Mouse (Mus musculus): ENCODE data around the gene Endov.

Endov gene

GRCm38 (mm10) chr11:119516677-119517361, 25.7 kb downstream of the Endov start:
- DNase-seq (ENCODE audit: low read depth, low spot score): no peak

- no peak for DNase-seq (ENCODE audit: low read depth, low spot score)
Measured at GRCm38 (mm10) chr11:119519387-119519786, 28.2 kb downstream of the Endov start.

- DNase-seq (ENCODE audit: low read depth, low spot score): no peak
Measured at GRCm38 (mm10) chr11:119520005-119520712, 29.0 kb downstream of the Endov start.

GRCm38 (mm10) chr11:119520713-119521063, 29.5 kb downstream of the Endov start:
- DNase-seq (ENCODE audit: low read depth, low spot score): no peak

- DNase-seq (ENCODE audit: low read depth, low spot score): no peak
Measured at GRCm38 (mm10) chr11:119521920-119522710, 31.0 kb downstream of the Endov start.

- DNase-seq (ENCODE audit: low read depth, low spot score): no peak
Measured at GRCm38 (mm10) chr11:119522779-119523178, 31.6 kb downstream of the Endov start.

- no peak for DNase-seq (ENCODE audit: low read depth, low spot score)
Measured at GRCm38 (mm10) chr11:119523392-119523791, 32.2 kb downstream of the Endov start.

GRCm38 (mm10) chr11:119524545-119524949, 33.4 kb downstream of the Endov start:
- DNase-seq (ENCODE audit: low read depth, low spot score): peak; percentile 82

- DNase-seq (ENCODE audit: low read depth, low spot score): no peak
Measured at GRCm38 (mm10) chr11:119526068-119526966, 35.2 kb downstream of the Endov start.

GRCm38 (mm10) chr11:119528930-119529329, 37.8 kb downstream of the Endov start:
- DNase-seq (ENCODE audit: low read depth, low spot score): no peak

GRCm38 (mm10) chr11:119532460-119532859, 41.3 kb downstream of the Endov start:
- no peak for DNase-seq (ENCODE audit: low read depth, low spot score)

GRCm38 (mm10) chr11:119533745-119534144, 42.6 kb downstream of the Endov start:
- no peak for DNase-seq (ENCODE audit: low read depth, low spot score)

GRCm38 (mm10) chr11:119539944-119540343, 48.8 kb downstream of the Endov start:
- no peak for DNase-seq (ENCODE audit: low read depth, low spot score)

GRCm38 (mm10) chr11:119540560-119540959, 49.4 kb downstream of the Endov start:
- no peak for DNase-seq (ENCODE audit: low read depth, low spot score)

- no peak for DNase-seq (ENCODE audit: low read depth, low spot score)
Measured at GRCm38 (mm10) chr11:119541082-119541481, 49.9 kb downstream of the Endov start.

- DNase-seq (ENCODE audit: low read depth, low spot score): no peak
Measured at GRCm38 (mm10) chr11:119542371-119542770, 51.2 kb downstream of the Endov start.

GRCm38 (mm10) chr11:119542886-119543285, 51.7 kb downstream of the Endov start:
- DNase-seq (ENCODE audit: low read depth, low spot score): no peak

- no peak for DNase-seq (ENCODE audit: low read depth, low spot score)
Measured at GRCm38 (mm10) chr11:119543816-119544517, 52.8 kb downstream of the Endov start.

GRCm38 (mm10) chr11:119544518-119545105, 53.5 kb downstream of the Endov start:
- no peak for DNase-seq (ENCODE audit: low read depth, low spot score)

GRCm38 (mm10) chr11:119545281-119545680, 54.1 kb downstream of the Endov start:
- no peak for DNase-seq (ENCODE audit: low read depth, low spot score)

Measured in brain, embryonic 18.5 days (tissue).